Mouse (Mus musculus): Measurements from ENCODE around the gene Tead2.
"Not testable (repeated sequence)": the region's sequence is repeated elsewhere in the genome, so short reads cannot be mapped to it uniquely, and the experiment has no call there.

Gene Tead2

DNA sequence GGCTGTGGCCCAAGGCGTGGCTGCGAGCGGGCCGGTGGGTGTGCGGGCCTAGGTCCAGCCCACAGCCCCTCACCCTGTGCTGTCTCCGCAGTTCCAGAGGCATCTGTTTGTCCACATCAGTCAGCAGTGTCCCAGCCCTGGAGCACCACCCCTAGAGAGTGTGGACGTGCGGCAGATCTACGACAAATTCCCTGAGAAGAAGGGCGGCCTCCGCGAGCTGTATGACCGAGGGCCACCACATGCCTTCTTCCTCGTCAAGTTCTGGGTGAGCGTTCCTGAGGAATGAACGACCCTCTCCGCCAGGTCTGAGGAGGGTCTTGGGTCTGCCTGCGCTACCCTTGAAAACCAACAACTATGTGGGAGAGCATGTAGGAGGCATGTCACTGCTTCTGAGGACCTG lies 13.0 kb downstream of the Tead2 start:
- no peak for DNase-seq (ENCODE audit: low spot score in 2 of 2)

DNA sequence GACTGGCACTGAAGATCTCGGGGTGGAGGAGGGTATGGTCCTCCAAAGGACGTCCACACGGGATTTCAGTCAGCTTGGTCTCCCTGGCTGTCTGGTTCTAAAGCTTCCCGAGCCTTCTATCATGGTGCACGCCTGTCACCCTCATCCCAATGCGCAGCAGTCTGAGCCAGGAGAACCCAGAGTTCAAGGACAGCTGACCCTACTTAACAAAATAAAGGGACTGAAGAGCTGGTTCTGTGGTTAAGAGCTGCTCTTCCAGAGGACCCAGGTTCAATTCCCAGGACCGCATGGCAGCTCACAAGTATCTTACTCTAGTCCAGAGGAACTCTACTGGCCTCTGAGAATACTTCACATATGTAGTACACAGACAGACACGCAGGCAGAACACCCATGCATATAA lies 13.5 kb downstream of the Tead2 start:
- no peak for DNase-seq (ENCODE audit: low spot score in 2 of 2)

DNA sequence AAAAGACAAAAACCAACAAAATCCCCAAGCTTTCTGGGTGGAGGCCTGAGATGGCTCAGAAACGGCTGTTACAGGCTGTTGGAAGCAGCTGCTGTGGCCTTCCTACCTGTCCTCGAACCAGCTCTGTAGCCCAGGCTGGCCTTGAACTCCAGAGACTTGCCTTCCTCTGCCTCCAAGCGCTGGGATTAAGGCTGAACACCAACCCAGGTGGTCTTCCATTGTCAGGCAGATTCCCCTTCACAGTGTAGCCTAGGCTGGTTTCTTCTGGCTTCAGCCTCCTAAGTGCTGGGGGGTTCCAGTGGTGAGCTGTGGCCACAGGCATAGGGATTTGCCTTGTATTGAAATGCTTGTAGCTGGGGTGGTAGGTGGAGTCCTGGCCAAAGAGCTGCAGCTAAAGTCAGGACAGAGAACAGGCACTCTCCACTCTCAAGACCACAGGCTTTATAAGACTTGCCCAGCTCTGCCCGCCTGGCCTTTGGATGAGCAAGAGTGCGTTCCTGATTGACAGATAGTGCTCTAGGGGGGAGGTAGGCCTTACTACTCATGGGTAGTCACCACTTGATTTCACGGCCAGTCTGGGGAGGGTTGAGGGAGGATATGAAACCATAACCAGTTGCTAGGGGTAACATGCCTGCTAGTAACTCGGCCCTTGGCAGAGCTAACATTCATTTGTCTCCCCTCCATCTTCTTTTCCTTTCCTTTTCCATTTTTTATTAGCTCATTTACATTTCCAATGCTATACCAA lies 14.1 kb downstream of the Tead2 start:
- DNase-seq (ENCODE audit: low spot score in 2 of 2) = no peak

DNA sequence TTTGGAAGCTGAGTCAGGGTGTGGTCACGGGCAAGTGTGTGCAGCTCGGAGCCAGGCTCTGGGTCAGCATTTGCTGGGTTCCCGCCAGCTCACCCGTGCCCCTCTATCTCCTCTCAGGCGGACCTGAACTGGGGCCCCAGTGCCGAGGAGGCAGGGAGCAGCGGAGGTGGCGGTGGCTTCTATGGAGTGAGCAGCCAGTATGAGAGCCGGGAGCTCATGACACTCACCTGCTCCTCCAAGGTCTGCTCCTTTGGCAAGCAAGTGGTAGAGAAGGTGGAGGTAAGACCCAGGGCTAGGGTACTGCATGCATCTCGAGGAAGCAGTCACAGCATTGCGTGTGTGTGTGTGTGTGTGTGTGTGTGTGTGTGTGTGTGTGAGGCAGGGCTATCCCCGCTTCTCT lies 15.6 kb downstream of the Tead2 start:
- DNase-seq (ENCODE audit: low spot score in 2 of 2) = no peak

DNA sequence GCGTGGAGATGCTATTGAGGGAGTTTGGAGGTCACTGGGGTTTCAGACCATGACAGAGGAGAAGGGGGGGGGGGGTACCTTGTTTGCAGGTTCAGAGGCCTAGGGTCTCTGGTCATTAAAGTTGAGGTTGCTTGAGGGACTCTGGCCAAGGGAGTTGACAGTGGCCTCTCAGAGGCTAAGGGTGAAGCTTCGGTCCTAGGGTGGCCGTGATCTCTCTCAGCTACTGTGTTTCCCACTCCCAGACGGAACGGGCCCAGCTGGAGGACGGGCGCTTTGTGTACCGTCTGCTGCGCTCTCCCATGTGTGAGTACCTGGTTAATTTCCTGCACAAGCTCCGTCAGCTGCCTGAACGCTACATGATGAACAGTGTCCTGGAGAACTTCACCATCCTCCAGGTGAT lies 16.4 kb downstream of the Tead2 start:
- no peak for DNase-seq (ENCODE audit: low spot score in 2 of 2)

DNA sequence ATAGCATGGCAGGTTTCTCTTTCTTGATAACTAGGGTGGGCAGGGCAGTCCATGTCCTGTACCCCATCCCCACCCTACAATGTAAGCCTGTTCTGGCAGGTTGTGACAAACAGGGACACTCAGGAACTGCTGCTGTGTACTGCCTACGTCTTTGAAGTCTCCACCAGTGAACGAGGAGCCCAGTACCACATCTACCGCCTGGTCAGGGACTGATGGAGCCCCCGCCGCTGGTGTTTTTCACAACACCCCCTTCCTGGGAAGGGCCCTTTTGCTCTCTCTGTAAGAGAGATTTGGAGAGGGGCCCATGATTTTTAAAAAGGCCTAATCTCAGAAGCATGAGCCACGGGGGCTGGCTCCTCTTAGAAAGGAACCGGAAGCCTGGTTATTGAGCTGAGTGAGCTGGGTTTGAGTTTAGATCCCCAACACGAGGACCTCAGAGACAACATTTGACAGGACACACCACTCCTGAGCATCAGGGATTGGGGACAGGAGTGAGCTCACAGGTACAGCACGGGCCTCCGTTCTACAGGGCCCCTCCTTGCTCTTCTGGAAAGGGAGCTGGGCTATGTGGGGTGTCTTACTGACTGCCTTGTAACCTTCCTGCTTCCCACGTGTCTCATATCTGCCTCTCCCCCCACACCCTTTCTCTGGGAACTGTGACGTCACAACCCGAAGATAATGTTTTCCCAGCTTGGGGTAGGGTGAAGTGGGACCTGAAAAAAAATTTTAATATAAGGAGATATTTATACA lies 17.3 kb downstream of the Tead2 start:
- peak in 1 of 2 experiments; percentile 61 for DNase-seq (ENCODE audit: low spot score in 2 of 2)

DNA sequence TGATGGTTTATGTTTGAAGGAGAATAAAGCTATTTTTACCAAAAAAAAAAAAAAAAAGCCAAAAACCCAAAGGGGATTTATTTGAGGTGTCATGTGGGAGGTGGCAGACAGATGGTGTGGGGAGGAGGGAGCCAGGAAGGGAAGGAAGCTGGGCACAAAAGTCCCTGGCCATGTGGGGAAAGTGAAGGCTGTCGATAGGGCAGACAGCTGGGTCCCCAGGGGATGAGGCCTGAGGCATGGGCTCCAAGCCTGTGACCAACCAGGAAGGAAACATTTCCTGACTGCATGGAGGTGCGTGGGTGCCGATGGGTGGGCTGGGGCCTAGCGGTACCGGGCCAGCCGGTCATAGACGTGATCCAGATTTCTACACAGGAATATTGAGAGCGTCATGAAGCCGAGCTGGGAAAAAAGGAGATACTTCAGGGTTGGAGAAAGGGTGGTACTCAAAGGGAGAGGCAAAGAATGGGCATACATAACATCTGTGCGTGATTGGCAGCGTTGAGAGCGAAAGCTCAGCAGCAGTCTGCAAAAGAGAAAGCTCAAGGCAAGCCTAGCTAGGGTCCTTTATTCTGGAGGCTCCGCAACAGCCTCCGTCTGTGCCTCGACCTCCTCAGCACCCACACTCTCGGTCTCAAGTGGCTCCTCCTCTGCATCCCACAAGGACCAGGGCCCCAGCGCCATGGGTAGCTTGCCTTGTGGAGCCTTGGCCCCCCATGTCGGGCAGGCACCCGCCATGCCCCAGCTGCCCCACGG lies 18.2 kb downstream of the Tead2 start:
- DNase-seq (ENCODE audit: low spot score in 2 of 2) = peak; percentile 75 to 88

DNA sequence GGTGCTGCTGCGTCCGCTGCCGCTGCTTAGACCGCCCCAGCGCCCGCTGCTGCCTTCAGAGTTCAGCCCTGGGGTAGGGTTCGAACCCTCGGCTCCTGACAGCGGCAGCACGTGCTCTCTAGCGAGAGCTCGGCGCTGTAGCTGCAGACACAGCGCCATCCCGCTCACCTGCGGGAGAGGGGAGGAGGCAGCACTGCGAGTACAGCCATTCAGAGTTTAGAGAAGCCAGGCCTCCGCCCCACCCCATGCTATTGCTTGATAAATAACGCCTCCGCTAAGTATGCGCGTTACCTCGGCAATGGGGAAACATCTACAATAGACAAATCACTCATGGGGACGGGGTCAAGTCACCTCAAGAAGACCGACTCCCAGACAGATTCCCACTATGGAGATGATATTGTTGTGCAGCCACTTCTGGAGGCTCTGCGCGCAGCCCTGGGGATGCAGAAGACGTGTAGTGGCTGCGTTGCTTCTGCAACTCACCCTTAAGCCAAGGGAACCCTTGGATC lies 18.8 kb downstream of the Tead2 start:
- no peak for DNase-seq (ENCODE audit: low spot score in 2 of 2)

DNA sequence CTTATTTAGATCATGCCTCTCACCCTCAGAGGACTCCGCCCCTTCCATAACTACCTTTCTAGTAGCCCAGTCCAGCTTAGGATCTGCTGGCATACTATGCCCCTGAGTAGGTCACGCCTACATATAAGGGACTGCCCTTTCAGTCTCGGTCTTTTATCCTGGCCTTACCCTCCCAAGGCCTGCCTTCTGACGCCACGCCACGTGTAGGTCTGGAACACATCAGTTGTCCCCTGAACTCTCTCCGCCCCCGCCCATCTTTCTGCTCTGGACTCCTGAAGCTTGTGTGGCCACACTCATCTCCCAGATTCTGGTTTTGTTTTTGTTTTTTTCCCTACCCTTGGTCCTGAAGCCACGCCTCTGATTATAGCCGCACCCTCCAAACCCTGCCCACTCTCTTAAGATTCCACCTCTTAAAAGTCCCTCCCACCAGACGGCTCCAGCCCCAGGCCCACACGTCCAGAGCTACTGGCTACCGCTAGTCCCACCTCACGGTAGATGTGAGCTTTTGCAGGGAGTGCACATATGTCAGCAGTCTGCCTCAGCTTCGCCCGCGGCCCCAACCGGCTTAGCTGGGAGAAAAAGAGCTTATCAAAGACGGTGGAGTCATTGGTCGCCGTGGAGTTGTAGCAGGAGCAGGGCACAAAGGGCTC lies 19.5 kb downstream of the Tead2 start:
- DNase-seq (ENCODE audit: low spot score in 2 of 2) = peak in 1 of 2 experiments; percentile 27

DNA sequence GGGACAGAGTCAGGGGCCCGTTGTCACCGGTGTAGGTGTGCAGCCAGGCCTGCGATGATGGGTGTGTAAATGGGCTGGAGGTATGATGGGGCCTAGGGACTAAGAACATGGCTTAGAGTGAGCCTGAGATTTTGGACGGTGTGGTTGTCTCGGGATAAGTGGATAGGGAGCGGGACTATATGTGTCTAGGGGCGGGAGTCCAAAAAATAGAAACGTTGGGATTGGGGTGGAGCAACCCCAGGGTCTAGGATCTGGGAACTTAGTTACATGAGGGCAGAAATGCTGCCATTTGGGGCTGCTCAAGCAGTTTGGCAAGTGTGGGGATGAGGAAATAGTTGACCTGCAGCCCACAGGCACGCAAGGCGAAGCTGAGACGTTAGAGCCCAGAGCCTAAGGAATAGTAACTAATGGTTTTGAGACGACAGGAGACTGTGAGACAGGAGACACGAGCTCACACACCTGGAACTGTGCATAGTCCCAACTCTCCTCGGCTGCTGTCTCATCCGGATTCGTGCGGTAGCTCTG lies 20.2 kb downstream of the Tead2 start:
- no peak for DNase-seq (ENCODE audit: low spot score in 2 of 2)

DNA sequence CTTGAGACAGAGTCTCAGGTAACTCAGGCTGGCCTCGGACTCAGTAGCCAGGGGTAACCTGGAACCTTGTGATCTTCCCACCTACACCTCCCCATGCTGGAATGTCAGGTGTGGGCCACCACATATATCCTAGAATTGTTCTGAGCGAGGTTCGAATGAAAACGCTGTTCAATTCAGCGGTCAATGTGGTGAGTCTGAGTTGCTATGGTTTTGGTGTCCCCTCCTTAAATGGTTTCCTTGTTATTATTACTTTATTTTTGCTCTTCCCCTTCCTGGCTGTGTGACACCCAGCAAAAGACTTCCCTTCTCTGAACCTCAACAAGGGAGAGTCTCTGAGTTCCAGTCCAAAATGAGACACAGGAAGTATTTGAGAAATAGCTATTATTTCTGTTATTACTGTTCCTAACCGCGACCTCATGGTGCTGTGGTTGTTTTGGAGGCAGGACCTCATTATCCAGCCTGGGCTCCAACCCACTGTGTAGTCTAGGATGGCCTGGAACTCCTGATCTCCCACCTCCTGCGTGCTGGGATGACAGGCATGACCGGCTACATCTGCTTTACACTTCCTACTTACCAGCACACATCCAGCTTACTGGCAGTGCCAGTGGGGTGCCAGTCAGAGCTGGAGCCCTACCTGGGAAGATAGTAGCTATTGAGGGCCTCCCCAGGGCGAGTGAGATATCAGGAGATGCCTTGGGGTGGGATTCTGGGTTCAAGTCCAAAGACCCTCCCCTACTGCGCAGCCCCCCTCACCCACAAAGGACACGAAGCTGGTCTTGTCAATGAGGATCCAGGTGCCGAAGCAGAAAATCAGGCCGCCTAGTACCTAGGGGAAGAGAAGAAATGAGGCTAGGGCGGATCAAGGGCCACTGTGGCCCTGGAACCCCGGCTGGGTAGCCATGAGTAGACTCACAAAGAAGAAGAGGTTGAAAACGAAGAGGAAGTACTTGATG lies 22.5 kb downstream of the Tead2 start:
- no peak for DNase-seq (ENCODE audit: low spot score in 2 of 2)

DNA sequence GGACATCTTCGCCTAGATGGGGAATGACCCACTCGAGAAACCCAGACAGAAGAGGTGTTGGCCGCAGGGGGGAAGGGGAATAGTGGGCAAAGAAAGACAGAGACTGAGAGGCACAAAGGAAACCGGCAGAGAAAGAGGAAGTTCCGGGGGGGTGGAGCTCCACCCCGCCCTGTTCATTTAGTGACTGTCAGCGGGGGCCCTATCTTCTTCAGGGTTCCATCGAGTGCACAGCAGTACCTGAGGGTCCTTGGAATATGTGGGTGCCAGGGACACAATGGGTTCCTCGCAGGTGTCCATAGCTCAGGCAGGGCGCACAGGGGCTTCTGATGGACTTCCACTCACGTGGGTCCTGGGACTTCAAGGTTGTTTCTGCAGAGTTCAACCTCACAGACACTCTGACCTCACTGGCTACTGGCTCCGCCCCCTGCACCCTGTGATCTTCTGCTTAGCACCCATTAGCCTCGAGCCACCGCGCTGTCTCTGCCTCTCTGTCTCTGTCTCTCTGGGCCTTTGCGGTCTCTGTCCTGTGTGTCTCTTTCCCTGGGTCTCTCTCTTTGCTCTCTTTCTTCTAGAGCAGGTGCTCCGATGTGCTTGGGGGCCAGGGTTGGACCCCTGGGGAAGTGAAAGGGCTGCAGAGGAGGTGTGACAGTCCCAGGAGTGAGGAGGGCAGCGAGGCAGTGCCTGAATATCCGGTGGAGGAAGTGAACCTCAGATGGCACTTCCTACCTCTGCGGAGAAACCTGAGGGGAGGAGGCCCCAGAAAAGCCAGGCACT lies 23.4 kb downstream of the Tead2 start, which contains the start of gene Cd37:
Cd37 (minus strand) TSS at position 393 of the 774 bp plus-strand sequence.
- DNase-seq (ENCODE audit: low spot score in 2 of 2) = no peak

DNA sequence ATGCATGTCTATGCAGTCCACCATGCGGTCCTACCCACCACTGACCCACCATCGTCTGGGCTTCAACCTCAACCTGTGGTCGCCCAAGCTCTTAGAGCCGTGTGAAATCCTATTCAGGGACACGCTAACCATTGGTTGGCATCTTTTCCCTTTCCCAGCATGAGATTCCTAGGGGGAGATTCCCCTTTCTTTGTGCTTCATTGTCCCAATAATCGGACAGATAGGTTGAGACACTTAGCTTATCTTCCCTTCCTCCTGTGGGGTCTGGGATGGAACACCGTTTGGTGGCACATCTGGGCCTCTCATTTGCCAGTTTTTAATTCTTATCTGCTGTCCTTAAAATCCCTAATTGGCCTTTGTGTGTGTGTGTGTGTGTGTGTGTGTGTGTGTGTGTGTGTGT lies 24.6 kb downstream of the Tead2 start:
- no peak for DNase-seq (ENCODE audit: low spot score in 2 of 2)

DNA sequence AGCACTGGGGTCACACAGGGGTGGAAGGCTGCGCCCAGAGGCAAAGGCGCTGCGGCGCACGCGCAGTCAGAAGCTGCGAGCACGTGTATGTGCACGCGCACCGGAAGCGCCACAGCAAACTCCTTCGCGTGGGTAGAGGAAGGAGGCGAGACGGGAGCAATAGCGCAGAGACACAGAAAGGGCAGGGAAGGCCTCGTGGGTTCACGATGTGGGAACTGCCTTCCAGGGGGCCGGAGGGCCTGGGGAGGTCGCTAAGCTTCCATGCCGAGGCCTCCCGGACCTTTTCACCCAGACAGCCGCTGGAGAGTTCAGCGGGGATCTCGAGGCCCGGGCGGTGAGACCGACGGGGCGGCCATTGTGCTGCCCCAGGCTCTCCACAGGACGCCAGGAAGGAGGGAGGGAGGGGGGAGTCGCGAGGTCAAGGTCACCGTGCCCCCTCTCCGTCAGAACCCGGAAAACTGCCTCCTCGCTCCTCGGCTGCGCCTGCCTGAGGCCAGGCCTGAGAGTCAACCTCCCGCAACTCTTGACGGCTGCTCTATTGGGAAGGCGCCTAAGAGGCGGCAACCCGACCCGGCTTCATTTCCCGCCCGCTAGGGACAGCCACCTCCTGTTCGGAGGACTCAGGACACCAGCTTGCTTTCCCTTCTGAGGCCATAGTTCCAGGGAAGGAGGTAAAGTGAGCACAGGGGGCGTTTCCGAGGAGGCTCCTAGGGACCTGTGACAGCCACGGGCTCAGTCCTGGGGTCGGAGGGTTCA lies 25.3 kb downstream of the Tead2 start, which contains the start of gene Slc6a16:
Slc6a16 (plus strand) TSS at position 453 of the 756 bp plus-strand sequence.
- peak; percentile 80 to 82 for DNase-seq (ENCODE audit: low spot score in 2 of 2)

DNA sequence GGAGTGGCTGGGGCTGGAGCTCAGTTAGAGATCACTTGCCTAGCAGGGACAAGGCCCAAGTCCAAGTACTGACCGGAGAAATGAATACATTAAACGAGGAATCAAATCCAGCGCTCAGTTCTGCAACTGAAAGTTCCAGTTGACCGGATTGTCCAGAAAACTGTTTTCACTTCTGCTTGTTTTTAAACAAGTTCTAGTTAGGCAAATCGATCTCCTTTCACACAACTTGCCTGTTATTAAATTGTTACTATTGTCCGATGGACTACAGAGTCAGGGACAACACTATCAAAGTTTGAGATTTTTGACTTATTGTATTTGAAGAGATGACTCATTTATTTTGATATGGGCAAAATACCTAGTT lies 25.8 kb downstream of the Tead2 start:
- no peak for DNase-seq (ENCODE audit: low spot score in 2 of 2)

DNA sequence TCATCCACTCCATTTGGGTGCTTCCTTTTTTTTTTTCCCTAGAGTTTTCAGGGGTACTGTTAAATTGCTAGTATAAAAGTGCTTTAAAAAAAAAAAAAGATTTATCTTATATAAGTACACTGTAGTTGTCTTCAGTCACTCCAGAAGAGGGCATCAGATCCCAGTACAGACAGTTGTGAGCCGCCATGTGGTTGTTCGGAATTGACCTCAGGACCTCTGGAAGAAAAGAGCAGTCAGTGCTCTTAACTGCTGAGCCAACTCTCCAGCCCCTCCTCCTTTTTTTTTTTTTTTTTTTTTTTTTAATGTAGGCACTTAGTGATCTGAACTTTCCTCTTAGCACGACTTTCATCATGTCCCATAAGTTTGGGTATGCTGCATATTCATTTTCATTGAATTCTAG lies 32.1 kb downstream of the Tead2 start:
- DNase-seq (ENCODE audit: low spot score in 2 of 2) = no peak

DNA sequence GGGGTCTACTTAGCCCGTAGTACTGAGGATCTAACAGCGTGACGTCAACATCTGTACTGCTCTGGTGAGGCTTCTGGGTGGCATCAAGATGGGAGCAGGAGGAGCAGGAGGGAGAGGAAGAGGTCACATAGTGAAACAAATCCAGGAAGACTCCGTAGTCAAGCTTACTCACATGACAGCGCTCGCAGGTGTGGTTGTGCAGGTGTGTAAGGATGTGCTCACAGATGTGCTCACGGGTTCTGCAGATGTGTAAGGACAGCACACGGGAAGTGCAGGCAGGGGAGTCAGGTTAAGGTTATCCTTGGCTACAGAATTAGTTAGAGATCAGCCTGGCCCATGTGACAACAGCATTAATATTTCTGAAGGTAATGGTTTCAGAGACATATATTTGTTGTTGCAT lies 38.3 kb downstream of the Tead2 start:
- no peak for DNase-seq (ENCODE audit: low spot score in 2 of 2)

DNA sequence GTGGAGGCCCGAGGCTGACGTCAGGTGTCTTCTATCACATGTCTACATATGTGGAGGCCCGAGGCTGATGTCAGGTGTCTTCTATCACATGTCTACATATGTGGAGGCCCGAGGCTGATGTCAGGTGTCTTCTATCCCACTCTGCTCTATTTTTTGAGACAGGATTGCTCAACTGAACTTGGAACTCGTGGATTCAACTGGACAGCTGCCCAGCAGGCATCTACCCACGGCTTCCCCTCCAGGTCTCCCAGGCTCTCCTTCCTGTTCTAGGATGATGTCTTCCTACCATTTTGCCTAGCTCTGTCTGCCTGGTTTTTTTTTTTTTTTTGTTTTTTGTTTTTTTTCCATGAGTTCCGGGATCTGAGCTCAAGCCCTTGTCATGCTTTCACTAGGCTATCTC lies 40.3 kb downstream of the Tead2 start:
- not testable (repeated sequence) for DNase-seq (ENCODE audit: low spot score in 2 of 2)

Data from right cerebral cortex, postnatal 10 days (tissue).